Mouse (Mus musculus) liver, embryonic 13.5 days (tissue): ENCODE measurements around the gene Adh1. TPM values are rescaled to one million over a fixed set of nuclear protein-coding genes. Genes with fewer than 3 reads are reported as not detected.

Experiments used
- ATAC-seq: fragments of 200-750 bp; cut with Nextera tagmentation; 2 replicates; pipeline ENCODE4 v1.8.0; 2017; ENCODE audit warnings: low read depth, mild to moderate bottlenecking, moderate number of reproducible peaks, moderate library complexity
- DNase-seq: peaks from one replicate; pipeline ENCODE4 v3.0.0; 2022
- H3K27ac ChIP-seq: fragments of 300-500 bp; sonication (generic); 2 replicates; pipeline ENCODE4 v1.5.1; 2015; ENCODE audit warnings: moderate library complexity, mild to moderate bottlenecking, inconsistent platforms
- H3K27me3 ChIP-seq: fragments of 300-500 bp; sonication (generic); 2 replicates; pipeline ENCODE4 v1.6.1; 2015; ENCODE audit warnings: mild to moderate bottlenecking, inconsistent platforms
- H3K36me3 ChIP-seq: fragments of 300-500 bp; sonication (generic); 2 replicates; pipeline ENCODE4 v1.6.1; 2015; ENCODE audit warnings: mild to moderate bottlenecking, inconsistent platforms
- H3K4me1 ChIP-seq: fragments of 300-500 bp; sonication (generic); replicated peaks from 2 replicates; pipeline ENCODE4 v1.6.1; 2015; ENCODE audit warnings: inconsistent platforms
- H3K4me2 ChIP-seq: fragments of 300-500 bp; sonication (generic); 2 replicates; pipeline ENCODE4 v1.6.1; 2015; ENCODE audit warnings: inconsistent platforms, mild to moderate bottlenecking, moderate library complexity
- H3K4me3 ChIP-seq: fragments of 300-500 bp; sonication (generic); replicated peaks from 2 replicates; pipeline ENCODE4 v1.5.1; 2015; ENCODE audit warnings: mild to moderate bottlenecking, inconsistent platforms
- H3K9ac ChIP-seq: fragments of 300-500 bp; sonication (generic); 2 replicates; pipeline ENCODE4 v1.6.1; 2015; ENCODE audit warnings: mild to moderate bottlenecking, inconsistent platforms
- H3K9me3 ChIP-seq: fragments of 300-500 bp; sonication (generic); replicated peaks from 2 replicates; pipeline ENCODE4 v1.6.1; 2016; ENCODE audit warnings: inconsistent platforms
- WGBS: fragments of 180-500 bp; shearing (Covaris S2); methylation state at CpG from one replicate; pipeline ENCODE4 v1.1.7; 2015; ENCODE audit not compliant: insufficient replicate concordance; 5-methylcytosine and 5-hydroxymethylcytosine counted together
- polyA plus RNA-seq: library from polyadenylated mRNA; unstranded; fragments of >200 nt; fragmentation: Nextera tagmentation; extraction: Ambion mirVana; gene quantifications from 2 replicates; pipeline ENCODE4 v1.2.1, GENCODE M21; 2015

Adh1 gene
- polyA plus RNA-seq, 1 experiment from 2014 or later, result 3.4 TPM

- Histone ChIP-seq H3K4me2 (no peak overlapping the region), H3K27me3 (no peaks in the 10 kb centered on the region), H3K9ac (no peak overlapping the region), H3K36me3 (no peaks in the 10 kb centered on the region), H3K9me3 (no peaks in the 10 kb centered on the region), H3K4me3 (no peak overlapping the region), H3K27ac (no peak overlapping the region), H3K4me1 (peaks cover 7% of the 10 kb centered on the region; the same call in 1 of the 2 replicates)
- ATAC-seq (no peak), DNase-seq (no peak)
- 73% methylated on average over 6 of the region's 6 CpGs for WGBS
These were observed 34.3 kb upstream of the Adh1 start for GRCm38 (mm10) chr3:138226476-138226875.

DNA sequence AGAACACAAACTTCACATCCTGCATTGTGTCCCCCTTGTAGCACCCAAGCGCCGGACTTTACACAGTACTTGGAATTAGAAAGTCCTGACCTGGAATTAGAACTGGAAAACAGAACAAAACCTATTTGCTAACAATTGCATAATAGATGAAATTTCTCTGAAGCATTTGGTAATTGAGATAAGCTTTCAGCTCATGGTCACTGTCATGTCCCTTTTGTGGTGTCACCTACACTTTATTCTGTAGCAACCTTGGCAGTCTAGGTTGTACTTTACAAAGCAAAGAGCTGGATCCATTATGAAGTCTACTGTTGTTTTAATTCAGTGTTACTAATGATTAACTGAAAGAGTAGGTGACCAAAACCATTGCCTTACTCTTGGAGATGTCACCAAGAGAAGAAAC lies 33.7 kb upstream of the Adh1 start:
- Histone ChIP-seq H3K4me1 (peaks cover 7% of the 10 kb centered on the region; the same call in 1 of the 2 replicates), H3K4me3 (no peak overlapping the region), H3K9ac (no peak overlapping the region), H3K27me3 (no peaks in the 10 kb centered on the region), H3K4me2 (no peak overlapping the region), H3K36me3 (no peaks in the 10 kb centered on the region), H3K27ac (no peak overlapping the region), H3K9me3 (no peaks in the 10 kb centered on the region)
- DNase-seq, result no peak
- 77% methylated on average over 2 of the region's 2 CpGs for WGBS
- no peak for ATAC-seq

DNA sequence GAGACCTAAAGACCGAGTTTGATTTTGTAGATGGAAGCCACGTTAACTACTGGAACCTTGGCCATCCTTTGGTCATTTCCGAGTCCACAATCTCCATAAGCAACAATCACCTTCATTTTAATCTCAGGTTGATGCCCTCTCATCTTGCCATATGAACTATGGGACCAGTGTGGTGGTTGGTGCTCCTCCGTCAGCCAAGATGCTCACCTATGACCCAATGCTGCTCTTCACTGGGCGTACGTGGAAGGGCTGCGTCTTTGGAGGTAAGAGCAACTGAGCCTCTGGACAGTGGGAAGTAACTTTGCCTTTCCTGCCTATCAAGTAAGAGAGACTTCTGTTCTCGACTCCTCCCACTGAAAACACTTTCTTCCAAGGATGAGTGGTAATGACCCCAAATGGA lies 33.0 kb upstream of the Adh1 start:
- DNase-seq, result no peak
- ATAC-seq, result no peak
- Histone ChIP-seq H3K4me3 (no peak overlapping the region), H3K4me1 (peaks cover 7% of the 10 kb centered on the region; the same call in 1 of the 2 replicates), H3K27me3 (no peaks in the 10 kb centered on the region), H3K27ac (no peak overlapping the region), H3K9ac (no peak overlapping the region), H3K4me2 (no peak overlapping the region), H3K9me3 (no peaks in the 10 kb centered on the region), H3K36me3 (no peaks in the 10 kb centered on the region)
- 65% methylated on average over 8 of the region's 8 CpGs for WGBS

DNA sequence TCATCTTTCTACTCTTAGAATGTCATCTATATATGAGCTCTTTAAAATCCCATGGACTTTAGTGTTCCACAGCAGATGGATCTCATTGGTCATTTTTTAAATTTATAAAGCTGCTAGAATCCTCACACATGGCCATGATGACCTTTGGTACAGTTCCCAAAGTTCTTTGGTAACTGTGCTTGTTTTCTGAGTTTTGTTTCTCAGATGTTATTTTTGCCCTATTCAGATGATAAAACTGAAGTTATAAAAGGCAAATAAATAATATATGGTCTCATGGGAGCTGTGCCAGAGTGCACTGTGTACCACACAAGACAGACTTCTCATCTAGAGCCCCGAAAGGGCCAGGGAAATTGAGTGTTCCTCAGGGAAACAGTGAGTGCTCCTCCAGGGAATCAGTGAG lies 31.3 kb upstream of the Adh1 start:
- Histone ChIP-seq H3K9me3 (no peaks in the 10 kb centered on the region), H3K27ac (no peak overlapping the region), H3K27me3 (no peaks in the 10 kb centered on the region), H3K36me3 (no peaks in the 10 kb centered on the region), H3K9ac (no peak overlapping the region), H3K4me2 (no peak overlapping the region), H3K4me3 (no peak overlapping the region), H3K4me1 (no peaks in the 10 kb centered on the region; the same call in 1 of the 2 replicates)
- ATAC-seq, result no peak
- DNase-seq, result no peak
- WGBS, result 67% methylated on average over 1 of the region's 1 CpGs

- H3K4me3 ChIP-seq, result no peak overlapping the region
- DNase-seq (no peak), ATAC-seq (no peak)
- no peaks in the 10 kb centered on the region; the same call in 1 of the 2 replicates for H3K4me1 ChIP-seq
- no peaks in the 10 kb centered on the region for H3K27me3 ChIP-seq
- no peak overlapping the region for H3K27ac ChIP-seq
- H3K9ac ChIP-seq, result no peak overlapping the region
- no peak overlapping the region for H3K4me2 ChIP-seq
- H3K9me3 ChIP-seq, result no peaks in the 10 kb centered on the region
- H3K36me3 ChIP-seq, result no peaks in the 10 kb centered on the region
- 75% methylated on average over 3 of the region's 3 CpGs for WGBS
These were observed 30.5 kb upstream of the Adh1 start for GRCm38 (mm10) chr3:138230266-138230665.

DNA sequence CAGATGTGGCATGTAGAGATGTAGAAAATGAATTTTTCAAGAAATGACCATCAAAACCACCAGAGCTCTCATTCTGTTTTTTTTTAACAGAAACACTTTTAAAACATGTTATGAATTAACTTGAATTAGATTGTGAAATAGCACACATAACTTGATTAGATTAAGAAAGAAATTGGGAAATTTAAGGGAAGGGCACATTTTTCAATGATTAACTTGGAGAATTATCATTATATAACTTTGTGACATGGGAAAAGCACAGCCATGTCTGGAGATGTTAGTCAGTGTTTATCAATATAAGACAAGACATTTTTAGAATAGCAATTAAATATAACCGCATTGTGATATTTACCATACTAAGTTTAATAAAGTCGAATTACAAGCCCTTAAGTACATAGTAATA lies 29.3 kb upstream of the Adh1 start:
- Histone ChIP-seq H3K27ac (no peak overlapping the region), H3K4me2 (no peak overlapping the region), H3K36me3 (no peaks in the 10 kb centered on the region), H3K9ac (no peak overlapping the region), H3K4me3 (no peak overlapping the region), H3K4me1 (no peaks in the 10 kb centered on the region), H3K9me3 (no peaks in the 10 kb centered on the region), H3K27me3 (no peaks in the 10 kb centered on the region)
- 59% methylated on average over 2 of the region's 2 CpGs for WGBS
- ATAC-seq (no peak), DNase-seq (no peak)

DNA sequence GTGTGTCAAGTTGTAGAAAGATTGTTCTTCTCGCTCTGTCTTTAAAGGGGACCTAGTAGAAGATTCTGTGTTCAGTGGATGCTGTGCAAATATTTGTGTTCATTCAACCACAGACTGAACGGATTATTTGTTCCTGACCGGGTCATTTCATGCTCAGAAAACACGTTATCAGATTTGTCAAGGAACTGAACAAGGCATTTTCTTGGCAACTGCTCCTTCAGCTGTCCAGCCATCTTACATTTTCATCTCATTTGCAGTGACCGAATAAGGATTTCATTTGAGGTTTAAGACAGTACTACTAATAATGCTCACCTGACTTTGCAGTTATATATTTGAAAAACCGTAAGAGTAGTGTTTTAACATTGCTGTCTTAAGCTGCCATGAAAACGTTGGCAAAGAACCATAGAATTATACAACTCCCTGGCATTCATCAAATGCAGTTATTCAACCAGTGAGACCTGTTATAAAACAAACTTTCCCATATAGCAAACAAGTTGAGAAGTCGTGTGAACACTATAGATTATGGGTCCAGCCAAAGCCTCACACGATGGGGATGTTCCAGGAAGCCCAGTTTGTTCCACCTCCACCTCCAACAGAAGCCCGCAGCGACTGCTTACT lies 24.1 kb upstream of the Adh1 start:
- Histone ChIP-seq H3K27me3 (no peaks in the 10 kb centered on the region), H3K4me2 (no peak overlapping the region)
- no peak for DNase-seq

GRCm38 (mm10) chr3:138238046-138238445 lies 22.7 kb upstream of the Adh1 start:
- Histone ChIP-seq H3K4me2 (no peak overlapping the region), H3K9me3 (no peaks in the 10 kb centered on the region), H3K36me3 (no peaks in the 10 kb centered on the region), H3K4me3 (no peak overlapping the region), H3K4me1 (no peaks in the 10 kb centered on the region), H3K27ac (no peak overlapping the region), H3K27me3 (no peaks in the 10 kb centered on the region), H3K9ac (no peak overlapping the region)
- ATAC-seq, result no peak
- DNase-seq, result no peak
- 52% methylated on average over 10 of the region's 10 CpGs for WGBS

More for the DNA sequence above, 24.1 kb upstream of the Adh1 start:
- H3K9me3 ChIP-seq, result no peaks in the 10 kb centered on the region
- ATAC-seq, result no peak
- H3K4me1 ChIP-seq, result no peaks in the 10 kb centered on the region
- no peak overlapping the region for H3K27ac ChIP-seq
- H3K36me3 ChIP-seq, result no peaks in the 10 kb centered on the region
- no peak overlapping the region for H3K9ac ChIP-seq
- 60% methylated on average over 11 of the region's 11 CpGs for WGBS
- H3K4me3 ChIP-seq, result no peak overlapping the region

DNA sequence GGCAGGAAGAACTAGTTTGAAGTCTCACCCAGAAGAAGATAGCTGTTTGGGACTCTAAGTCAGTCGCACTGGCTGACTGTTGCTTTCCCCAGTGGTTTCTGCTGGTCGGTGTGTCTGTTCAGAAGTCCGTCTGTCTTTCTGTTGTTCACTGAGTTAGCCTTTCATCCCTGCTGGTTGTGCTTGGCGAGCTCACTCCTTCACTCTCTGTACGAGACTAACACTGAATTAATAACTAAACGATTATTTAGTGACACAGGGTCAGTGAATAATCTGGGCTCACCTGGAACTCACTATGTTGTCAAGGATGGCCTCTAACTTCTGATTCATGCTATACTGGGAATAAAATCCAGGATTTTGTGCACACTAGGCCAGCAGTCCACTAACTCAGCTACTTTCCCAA lies 21.3 kb upstream of the Adh1 start:
- no peaks in the 10 kb centered on the region for H3K36me3 ChIP-seq
- H3K27ac ChIP-seq, result no peak overlapping the region
- no peak overlapping the region for H3K9ac ChIP-seq
- H3K4me3 ChIP-seq, result no peak overlapping the region
- H3K27me3 ChIP-seq, result no peaks in the 10 kb centered on the region
- no peaks in the 10 kb centered on the region for H3K4me1 ChIP-seq
- no peak overlapping the region for H3K4me2 ChIP-seq
- whole genome bisulfite sequencing, result 70% methylated on average over 6 of the region's 6 CpGs
- no peak for ATAC-seq
- no peak for DNase-seq
- H3K9me3 ChIP-seq, result no peaks in the 10 kb centered on the region

DNA sequence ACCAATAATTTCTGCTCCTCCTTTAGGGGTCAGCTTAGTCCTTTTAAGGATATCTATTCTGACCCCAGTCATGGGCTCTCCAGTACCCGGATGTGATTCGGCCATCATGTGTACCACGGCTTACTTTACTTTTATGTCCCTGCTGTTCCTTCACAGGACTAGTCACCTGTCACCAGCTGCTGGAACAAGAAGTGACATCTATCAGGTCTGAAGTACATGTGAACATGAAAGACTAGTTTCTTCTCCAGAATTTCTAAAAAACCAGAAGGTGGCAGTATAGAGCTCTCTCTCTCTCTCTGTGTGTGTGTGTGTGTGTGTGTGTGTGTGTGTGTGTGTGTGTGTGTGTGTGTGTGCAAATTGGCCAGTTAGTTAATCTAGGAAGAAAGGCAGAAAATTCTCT lies 20.4 kb upstream of the Adh1 start:
- H3K4me1 ChIP-seq, result no peaks in the 10 kb centered on the region
- WGBS, result 74% methylated on average over 3 of the region's 3 CpGs
- H3K27me3 ChIP-seq, result no peaks in the 10 kb centered on the region
- H3K4me3 ChIP-seq, result no peak overlapping the region
- H3K27ac ChIP-seq, result no peak overlapping the region
- no peak for ATAC-seq
- no peak for DNase-seq
- no peak overlapping the region for H3K4me2 ChIP-seq
- H3K36me3 ChIP-seq, result no peaks in the 10 kb centered on the region
- H3K9ac ChIP-seq, result no peak overlapping the region
- H3K9me3 ChIP-seq, result no peaks in the 10 kb centered on the region

GRCm38 (mm10) chr3:138240942-138241341 lies 19.8 kb upstream of the Adh1 start:
- Histone ChIP-seq H3K9me3 (no peaks in the 10 kb centered on the region), H3K36me3 (no peaks in the 10 kb centered on the region), H3K27me3 (no peaks in the 10 kb centered on the region), H3K27ac (no peak overlapping the region; the same call in 1 of the 2 replicates), H3K9ac (no peak overlapping the region), H3K4me2 (no peak overlapping the region), H3K4me3 (no peak overlapping the region), H3K4me1 (no peaks in the 10 kb centered on the region)
- WGBS, result 66% methylated on average over 5 of the region's 5 CpGs
- DNase-seq, result no peak
- ATAC-seq, result no peak

GRCm38 (mm10) chr3:138241371-138241770 lies 19.4 kb upstream of the Adh1 start:
- Histone ChIP-seq H3K4me2 (no peak overlapping the region), H3K27ac (no peak overlapping the region; the same call in 1 of the 2 replicates), H3K4me1 (no peaks in the 10 kb centered on the region), H3K36me3 (no peaks in the 10 kb centered on the region), H3K9me3 (no peaks in the 10 kb centered on the region), H3K9ac (no peak overlapping the region), H3K27me3 (no peaks in the 10 kb centered on the region), H3K4me3 (no peak overlapping the region)
- no peak for DNase-seq
- no peak for ATAC-seq
- WGBS, result 23% methylated on average over 6 of the region's 6 CpGs
